Mouse (Mus musculus) midbrain, embryonic 13.5 days (tissue): Measurements from ENCODE around the gene Gatd1. TPM values are rescaled to one million over a fixed set of nuclear protein-coding genes. Genes with fewer than 3 reads are reported as not detected.

Experiments used
- ATAC-seq: fragments of 200-750 bp; cut with Nextera tagmentation; 2 replicates; pipeline ENCODE4 v1.8.0; 2017; ENCODE audit warnings: mild to moderate bottlenecking, moderate TSS enrichment, moderate library complexity
- H3K27ac ChIP-seq: fragments of 300-500 bp; sonication (generic); 2 replicates; pipeline ENCODE4 v1.5.1; 2015; ENCODE audit warnings: inconsistent platforms, mild to moderate bottlenecking, moderate library complexity
- H3K27me3 ChIP-seq: fragments of 300-500 bp; sonication (generic); 2 replicates; pipeline ENCODE4 v1.6.1; 2015; ENCODE audit warnings: mild to moderate bottlenecking, inconsistent platforms
- H3K36me3 ChIP-seq: fragments of 300-500 bp; sonication (generic); 2 replicates; pipeline ENCODE4 v1.6.1; 2015; ENCODE audit warnings: mild to moderate bottlenecking, inconsistent platforms
- H3K4me1 ChIP-seq: fragments of 300-500 bp; sonication (generic); replicated peaks from 2 replicates; pipeline ENCODE4 v1.6.1; 2015; ENCODE audit warnings: inconsistent platforms
- H3K4me2 ChIP-seq: fragments of 300-500 bp; sonication (generic); replicated peaks from 2 replicates; pipeline ENCODE4 v1.6.1; 2015; ENCODE audit warnings: moderate library complexity, mild to moderate bottlenecking, inconsistent platforms
- H3K4me3 ChIP-seq: fragments of 300-500 bp; sonication (generic); replicated peaks from 2 replicates; pipeline ENCODE4 v1.5.1; 2015; ENCODE audit warnings: mild to moderate bottlenecking, inconsistent platforms
- H3K9ac ChIP-seq: fragments of 300-500 bp; sonication (generic); replicated peaks from 2 replicates; pipeline ENCODE4 v1.6.1; 2015; ENCODE audit warnings: mild to moderate bottlenecking, inconsistent platforms
- H3K9me3 ChIP-seq: fragments of 300-500 bp; sonication (generic); 2 replicates; pipeline ENCODE4 v1.6.1; 2016; ENCODE audit warnings: mild to moderate bottlenecking, inconsistent platforms
- WGBS: fragments of 180-500 bp; shearing (Covaris S2); methylation state at CpG from one replicate; pipeline ENCODE4 v1.1.7; 2015; 5-methylcytosine and 5-hydroxymethylcytosine counted together
- polyA plus RNA-seq: library from polyadenylated mRNA; unstranded; fragments of >200 nt; fragmentation: Nextera tagmentation; extraction: Ambion mirVana; gene quantifications from 2 replicates; pipeline ENCODE4 v1.2.1, GENCODE M21; 2015

Gatd1 gene
- polyA plus RNA-seq, 1 experiment from 2014 or later = 63.8 TPM

GRCm38 (mm10) chr7:141439140-141439679, 25.3 kb upstream of the Gatd1 start:
- WGBS = 95% methylated on average over 10 of the region's 10 CpGs
- ATAC-seq = no peak
- Histone ChIP-seq H3K9ac (no peak overlapping the region), H3K4me1 (peaks cover 64% of the 10 kb centered on the region), H3K9me3 (no peaks in the 10 kb centered on the region), H3K27ac (no peak overlapping the region), H3K4me2 (no peak overlapping the region), H3K27me3 (no peaks in the 10 kb centered on the region), H3K4me3 (no peak overlapping the region), H3K36me3 (peaks cover 11% of the 10 kb centered on the region)

- Histone ChIP-seq H3K4me2 (no peak overlapping the region), H3K9ac (peak overlapping the region; percentile 87; the same call in 1 of the 2 replicates), H3K36me3 (peaks cover 16% of the 10 kb centered on the region), H3K9me3 (no peaks in the 10 kb centered on the region), H3K4me1 (peaks cover 64% of the 10 kb centered on the region), H3K27me3 (no peaks in the 10 kb centered on the region), H3K4me3 (no peak overlapping the region), H3K27ac (peak overlapping the region; percentile 76; the same call in 1 of the 2 replicates)
- WGBS = 90% methylated on average over 12 of the region's 12 CpGs
- no peak for ATAC-seq
Measured at GRCm38 (mm10) chr7:141438201-141438968, 24.4 kb upstream of the Gatd1 start.

- 5% methylated on average over 53 of the region's 53 CpGs for WGBS
- H3K27ac ChIP-seq = peak within 1 kb of the TSS; percentile 76
- peak within 1 kb of the TSS; percentile 87 for H3K9ac ChIP-seq
- peaks cover 64% of the 10 kb centered on the region for H3K4me1 ChIP-seq
- H3K36me3 ChIP-seq = peaks cover 25% of the 10 kb centered on the region
- H3K4me2 ChIP-seq = peak within 1 kb of the TSS; percentile 93
- ATAC-seq = peak; percentile 75
- H3K27me3 ChIP-seq = no peaks in the 10 kb centered on the region
- H3K4me3 ChIP-seq = peak within 1 kb of the TSS; percentile 62
- no peaks in the 10 kb centered on the region for H3K9me3 ChIP-seq
Measured at GRCm38 (mm10) chr7:141437178-141438120, 23.5 kb upstream of the Gatd1 start, which contains the start of gene Slc25a22. Slc25a22 (minus strand) TSS chr7:141437892.

- Histone ChIP-seq H3K27ac (peak overlapping the region; percentile 76; the same call in 1 of the 2 replicates), H3K27me3 (no peaks in the 10 kb centered on the region), H3K9me3 (no peaks in the 10 kb centered on the region), H3K36me3 (peaks cover 34% of the 10 kb centered on the region), H3K9ac (peak overlapping the region; percentile 87), H3K4me1 (peaks cover 61% of the 10 kb centered on the region), H3K4me2 (peak overlapping the region; percentile 93), H3K4me3 (peak overlapping the region; percentile 62)
- 49% methylated on average over 2 of the region's 2 CpGs for WGBS
- ATAC-seq = no peak
Measured at GRCm38 (mm10) chr7:141436523-141436892, 22.6 kb upstream of the Gatd1 start.

- H3K4me3 ChIP-seq = peak overlapping the region; percentile 64
- H3K36me3 ChIP-seq = peaks cover 39% of the 10 kb centered on the region
- peaks cover 61% of the 10 kb centered on the region for H3K4me1 ChIP-seq
- peak overlapping the region; percentile 93 for H3K4me2 ChIP-seq
- H3K27me3 ChIP-seq = no peaks in the 10 kb centered on the region
- no peak for ATAC-seq
- WGBS = 71% methylated on average over 9 of the region's 9 CpGs
- no peaks in the 10 kb centered on the region for H3K9me3 ChIP-seq
- no peak overlapping the region for H3K9ac ChIP-seq
- peak overlapping the region; percentile 87 for H3K27ac ChIP-seq
Measured at GRCm38 (mm10) chr7:141435856-141436522, 22.1 kb upstream of the Gatd1 start.

GRCm38 (mm10) chr7:141435129-141435855, 21.4 kb upstream of the Gatd1 start:
- peaks cover 58% of the 10 kb centered on the region for H3K4me1 ChIP-seq

GRCm38 (mm10) chr7:141434464-141434863, 20.5 kb upstream of the Gatd1 start:
- Histone ChIP-seq H3K4me2 (peak overlapping the region; percentile 93), H3K9ac (peak overlapping the region; percentile 83), H3K36me3 (peaks cover 49% of the 10 kb centered on the region), H3K4me3 (peak overlapping the region; percentile 64), H3K27me3 (no peaks in the 10 kb centered on the region), H3K9me3 (no peaks in the 10 kb centered on the region), H3K4me1 (peaks cover 66% of the 10 kb centered on the region), H3K27ac (peak overlapping the region; percentile 87)
- 10% methylated on average over 8 of the region's 8 CpGs for WGBS
- ATAC-seq = peak; percentile 10; the same call in 1 of the 2 replicates

More at GRCm38 (mm10) chr7:141435129-141435855, 21.4 kb upstream of the Gatd1 start:
- peaks cover 46% of the 10 kb centered on the region for H3K36me3 ChIP-seq
- peak overlapping the region; percentile 93 for H3K4me2 ChIP-seq
- peak overlapping the region; percentile 83 for H3K9ac ChIP-seq
- WGBS = 5% methylated on average over 17 of the region's 17 CpGs
- peak overlapping the region; percentile 64 for H3K4me3 ChIP-seq
- peak overlapping the region; percentile 87 for H3K27ac ChIP-seq
- ATAC-seq = peak; percentile 10; the same call in 1 of the 2 replicates
- no peaks in the 10 kb centered on the region for H3K27me3 ChIP-seq
- no peaks in the 10 kb centered on the region for H3K9me3 ChIP-seq

GRCm38 (mm10) chr7:141433517-141434400, 19.8 kb upstream of the Gatd1 start:
- Histone ChIP-seq H3K4me1 (peaks cover 73% of the 10 kb centered on the region), H3K27me3 (no peaks in the 10 kb centered on the region), H3K9ac (peak overlapping the region; percentile 83), H3K9me3 (no peaks in the 10 kb centered on the region), H3K36me3 (peaks cover 43% of the 10 kb centered on the region), H3K27ac (peak overlapping the region; percentile 87), H3K4me3 (peak overlapping the region; percentile 64), H3K4me2 (peak overlapping the region; percentile 93)
- 68% methylated on average over 15 of the region's 15 CpGs for WGBS
- ATAC-seq = no peak

GRCm38 (mm10) chr7:141432741-141433516, 19.0 kb upstream of the Gatd1 start:
- Histone ChIP-seq H3K27me3 (no peaks in the 10 kb centered on the region), H3K9me3 (no peaks in the 10 kb centered on the region), H3K4me2 (peak overlapping the region; percentile 93), H3K4me3 (peak overlapping the region; percentile 64), H3K27ac (no peak overlapping the region), H3K36me3 (peaks cover 37% of the 10 kb centered on the region), H3K4me1 (peaks cover 77% of the 10 kb centered on the region), H3K9ac (peak overlapping the region; percentile 83)
- ATAC-seq = no peak
- WGBS = 91% methylated on average over 6 of the region's 6 CpGs
